Mouse (Mus musculus): ENCODE data around the gene Rbm19.
A peak's percentile ranks its signal among the peaks of the same experiment; 100 is the strongest.

Rbm19 gene

GRCm38 (mm10) chr5:120135337-120135736 is 19.1 kb downstream of the Rbm19 start:
- no peak for DNase-seq (ENCODE audit: low read depth, low spot score)

- no peak for DNase-seq (ENCODE audit: low read depth, low spot score)
These were observed 19.6 kb downstream of the Rbm19 start for GRCm38 (mm10) chr5:120135823-120136222.

DNA sequence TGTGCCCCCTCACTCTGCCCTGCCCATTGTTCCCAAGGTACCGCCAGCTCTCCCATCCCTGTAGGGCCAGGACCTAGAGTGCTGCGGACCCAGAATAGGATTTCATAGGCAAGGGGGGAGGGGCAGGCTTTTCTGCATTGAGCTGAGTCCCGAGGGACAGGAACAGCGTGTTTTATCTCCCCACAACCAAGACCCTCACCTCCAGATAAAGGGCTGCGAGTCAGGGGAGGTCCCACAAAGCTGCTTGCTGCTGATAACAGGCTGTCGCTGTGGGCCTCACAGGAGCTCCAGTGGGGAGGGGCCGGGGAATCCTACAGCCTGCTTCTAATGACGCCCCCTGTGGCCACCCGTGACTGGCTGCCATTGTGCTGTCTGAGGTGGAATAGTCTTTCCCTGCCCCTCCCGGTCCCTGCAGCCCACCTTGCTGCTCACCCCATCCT is 20.0 kb downstream of the Rbm19 start:
- DNase-seq (ENCODE audit: low read depth, low spot score), result no peak

DNA sequence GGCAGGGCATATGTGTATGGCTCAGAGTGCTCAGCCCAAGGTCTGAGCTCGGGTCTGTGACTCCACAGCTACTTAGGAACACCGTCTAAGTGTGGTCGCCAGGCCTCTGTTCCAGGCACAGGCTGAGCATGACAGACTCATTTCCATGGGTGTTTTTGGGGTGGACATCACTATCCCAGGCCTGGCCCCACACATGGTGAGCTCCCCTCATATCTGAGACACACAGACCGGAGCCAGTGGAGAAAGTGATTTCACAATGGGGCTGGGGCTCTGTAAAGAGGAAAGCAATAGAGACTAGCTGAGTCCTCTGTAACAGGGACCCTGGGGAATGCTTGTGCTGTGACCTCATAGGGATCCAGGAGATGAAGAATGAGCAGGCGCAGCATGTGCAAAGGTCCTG is 20.8 kb downstream of the Rbm19 start:
- DNase-seq (ENCODE audit: low read depth, low spot score), result no peak

DNA sequence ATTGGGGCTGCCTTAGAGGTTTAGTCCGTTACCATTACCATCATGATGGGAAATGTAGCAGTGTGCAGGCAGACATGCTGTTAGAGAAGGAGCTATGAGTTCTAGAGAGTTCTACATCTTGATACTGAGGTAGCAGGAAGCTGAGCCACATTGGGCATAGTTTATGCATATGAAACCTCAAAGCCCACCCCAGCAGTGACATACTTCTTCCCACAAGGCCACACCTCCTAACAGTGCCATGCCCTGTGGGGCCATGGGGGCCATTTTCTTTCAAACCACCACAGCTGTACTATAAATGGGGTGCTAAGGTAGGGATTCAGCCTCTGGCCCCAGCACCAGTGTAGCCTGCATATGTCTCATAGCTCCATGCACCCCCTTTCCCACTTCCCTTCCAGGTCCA is 21.6 kb downstream of the Rbm19 start:
- DNase-seq (ENCODE audit: low read depth, low spot score), result no peak

DNA sequence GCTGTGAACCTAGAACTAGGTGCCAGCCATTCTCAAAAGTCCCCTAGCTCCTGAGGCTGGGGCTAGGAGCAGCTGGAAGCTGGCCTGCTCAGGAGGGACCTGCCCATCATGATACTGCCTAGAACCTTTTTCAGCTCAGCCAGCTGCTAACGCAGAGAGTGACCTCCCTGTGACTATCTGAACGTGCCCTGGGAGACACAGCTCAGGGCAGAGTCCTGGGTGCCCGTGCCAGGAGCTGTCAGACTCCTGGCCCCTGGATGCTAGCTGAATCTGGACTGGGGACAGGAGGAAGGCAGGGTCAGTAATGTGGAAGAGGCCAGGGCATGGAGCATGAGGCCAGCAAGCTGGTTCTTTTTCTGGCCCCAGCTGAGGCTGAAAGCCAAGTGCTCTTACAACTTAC is 22.1 kb downstream of the Rbm19 start:
- DNase-seq (ENCODE audit: low read depth, low spot score), result no peak

- no peak for DNase-seq (ENCODE audit: low read depth, low spot score)
These were observed 23.0 kb downstream of the Rbm19 start for GRCm38 (mm10) chr5:120139224-120139623.

GRCm38 (mm10) chr5:120143941-120144340 is 27.7 kb downstream of the Rbm19 start:
- DNase-seq (ENCODE audit: low read depth, low spot score), result no peak

DNA sequence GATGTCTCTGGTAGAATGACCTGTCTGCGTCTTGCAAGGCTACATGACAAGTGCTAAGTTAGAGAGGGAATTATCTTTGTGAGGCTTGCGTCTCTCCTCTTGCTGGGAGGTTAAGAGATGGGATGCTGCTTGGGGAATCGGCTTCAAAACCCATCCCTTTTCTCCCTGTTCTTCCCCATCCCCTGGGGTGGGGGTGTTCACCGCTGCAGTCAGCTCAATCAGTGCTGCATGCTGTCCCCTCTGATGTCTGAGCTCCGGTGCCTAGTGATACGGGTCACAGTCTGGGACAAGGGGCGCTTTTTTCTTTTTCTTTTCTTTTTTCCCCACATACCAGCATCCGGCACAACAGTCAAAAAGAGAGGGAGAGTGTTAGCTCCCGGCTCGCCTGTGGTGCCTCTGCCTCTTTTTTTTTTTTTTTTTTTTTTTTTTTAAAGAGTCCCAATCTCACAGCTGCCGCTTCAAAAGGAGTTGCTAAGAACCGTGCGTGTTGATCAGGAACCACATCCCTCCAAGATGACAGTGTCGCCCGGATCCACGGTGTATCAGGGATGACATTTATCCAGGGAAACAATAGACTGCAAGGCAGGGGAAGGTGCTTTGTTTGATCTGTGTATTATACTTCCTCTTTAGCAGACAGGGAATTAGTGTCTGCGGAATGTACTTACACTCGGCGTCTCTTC is 29.2 kb downstream of the Rbm19 start:
- DNase-seq (ENCODE audit: low read depth, low spot score), result no peak

DNA sequence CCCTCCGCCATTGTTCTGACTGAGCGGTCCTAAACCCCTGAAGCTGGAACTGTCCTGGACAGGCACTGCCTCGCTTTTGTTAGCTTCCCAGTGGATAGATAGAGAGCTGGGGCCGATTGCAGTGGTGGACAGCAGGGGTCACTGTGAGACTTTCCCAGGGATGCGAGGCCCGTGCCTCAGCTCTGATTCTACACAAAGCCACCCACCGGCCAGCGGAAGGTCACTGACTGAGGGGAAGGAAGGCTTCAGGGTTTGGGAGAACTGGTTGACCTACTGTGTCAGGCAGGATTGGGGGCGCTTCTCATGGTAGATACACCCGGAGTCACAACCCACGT is 29.8 kb downstream of the Rbm19 start:
- peak; percentile 72 for DNase-seq (ENCODE audit: low read depth, low spot score)

GRCm38 (mm10) chr5:120146909-120147308 is 30.6 kb downstream of the Rbm19 start:
- DNase-seq (ENCODE audit: low read depth, low spot score), result no peak

DNA sequence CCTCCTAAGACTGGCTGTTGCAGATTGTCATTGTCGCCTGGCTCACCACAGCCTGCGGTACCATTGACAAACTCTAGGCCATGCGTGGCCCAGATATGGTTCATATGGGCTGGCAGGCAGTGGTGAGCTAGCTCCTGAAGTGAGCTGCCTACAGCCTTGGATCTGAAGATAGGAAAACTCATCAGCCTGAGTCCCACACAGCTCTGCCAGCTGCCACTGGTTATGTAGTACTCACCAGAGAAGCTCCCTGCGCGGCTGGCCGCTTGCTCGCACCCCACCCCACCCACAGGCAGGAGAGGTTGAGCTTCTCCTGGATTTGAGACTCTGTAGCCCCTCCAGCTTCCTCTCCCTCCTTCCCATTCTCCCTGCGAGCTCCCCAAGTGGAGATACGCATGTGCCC is 32.0 kb downstream of the Rbm19 start:
- DNase-seq (ENCODE audit: low read depth, low spot score), result no peak

GRCm38 (mm10) chr5:120151145-120151544 is 34.9 kb downstream of the Rbm19 start:
- no peak for DNase-seq (ENCODE audit: low read depth, low spot score)

GRCm38 (mm10) chr5:120153140-120153539 is 36.9 kb downstream of the Rbm19 start:
- DNase-seq (ENCODE audit: low read depth, low spot score), result no peak

DNA sequence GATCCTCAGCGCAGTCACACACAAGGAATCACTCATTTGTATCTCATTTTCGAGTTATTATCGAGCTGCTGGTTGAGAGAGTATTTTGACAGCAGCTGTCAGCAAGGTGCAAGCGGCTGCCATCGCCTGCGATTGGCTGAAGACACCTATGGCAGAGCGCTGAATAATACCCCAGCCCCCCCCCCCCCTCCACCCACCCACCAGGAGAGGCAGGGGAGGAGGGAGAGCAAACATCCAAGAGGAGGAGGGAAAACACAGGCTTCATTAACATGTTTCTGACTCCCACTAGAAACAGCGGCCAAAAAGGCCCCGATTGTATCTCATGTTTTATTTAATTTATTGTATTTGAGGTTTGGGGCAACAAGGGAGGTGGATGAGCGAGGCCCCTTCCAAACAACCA is 39.4 kb downstream of the Rbm19 start:
- no peak for DNase-seq (ENCODE audit: low read depth, low spot score)

DNA sequence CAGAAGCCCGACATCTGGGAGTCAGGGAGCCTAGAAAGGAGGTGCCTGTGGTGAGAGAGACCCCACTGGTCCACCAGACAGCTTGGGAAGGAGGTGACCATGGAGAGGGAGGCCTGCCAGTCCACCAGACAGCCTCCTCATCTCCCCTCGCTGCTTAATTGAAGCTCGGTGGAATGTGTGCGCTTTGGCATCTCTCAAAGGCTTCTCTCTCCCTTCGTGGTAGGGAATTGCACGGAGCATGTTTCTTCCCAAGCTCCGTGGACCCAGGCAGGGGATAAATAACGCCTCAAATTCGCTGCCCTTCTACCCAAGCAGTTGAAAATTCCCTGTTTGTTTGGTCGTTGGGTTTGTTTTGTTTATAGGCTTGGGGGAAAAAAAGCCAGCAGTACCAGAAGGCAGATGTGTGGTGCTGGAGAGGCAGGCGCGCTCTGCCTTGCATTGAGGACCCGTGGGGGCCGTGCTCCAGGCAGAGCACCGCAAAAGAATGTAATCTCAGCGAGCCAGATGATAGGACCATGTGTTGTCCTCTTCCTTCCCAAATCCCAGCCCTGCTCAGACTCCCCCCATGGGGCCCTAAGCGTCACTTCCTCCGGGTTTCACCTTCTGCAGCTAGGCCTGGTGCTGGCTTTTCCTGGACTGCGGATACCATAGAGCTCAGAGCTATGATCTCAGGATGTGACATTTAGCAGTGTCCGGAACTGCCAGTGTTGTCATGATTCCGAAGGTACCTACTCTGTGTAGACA is 40.1 kb downstream of the Rbm19 start:
- no peak for DNase-seq (ENCODE audit: low read depth, low spot score)

DNA sequence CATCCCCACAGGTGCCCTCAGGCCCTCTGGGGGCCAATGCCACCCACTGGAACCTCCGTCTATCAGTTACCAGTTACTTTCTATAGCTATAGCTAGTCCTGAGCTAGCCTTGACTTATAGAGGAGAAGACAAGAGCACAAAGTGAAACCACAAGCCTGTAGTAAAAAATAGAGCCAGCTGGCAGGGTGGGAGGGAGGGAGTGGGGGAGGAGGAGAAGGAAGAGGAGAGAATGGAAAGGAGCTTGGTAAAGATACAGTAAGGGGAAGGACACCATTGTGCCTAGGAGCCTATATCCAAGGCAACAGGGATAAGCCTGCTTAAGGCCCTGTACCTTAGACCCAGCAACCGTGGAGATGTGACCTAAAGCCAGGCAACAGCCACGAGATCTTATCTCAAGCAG is 40.9 kb downstream of the Rbm19 start:
- DNase-seq (ENCODE audit: low read depth, low spot score), result no peak

- no peak for DNase-seq (ENCODE audit: low read depth, low spot score)
These were observed 42.2 kb downstream of the Rbm19 start for GRCm38 (mm10) chr5:120158476-120158875.

DNA sequence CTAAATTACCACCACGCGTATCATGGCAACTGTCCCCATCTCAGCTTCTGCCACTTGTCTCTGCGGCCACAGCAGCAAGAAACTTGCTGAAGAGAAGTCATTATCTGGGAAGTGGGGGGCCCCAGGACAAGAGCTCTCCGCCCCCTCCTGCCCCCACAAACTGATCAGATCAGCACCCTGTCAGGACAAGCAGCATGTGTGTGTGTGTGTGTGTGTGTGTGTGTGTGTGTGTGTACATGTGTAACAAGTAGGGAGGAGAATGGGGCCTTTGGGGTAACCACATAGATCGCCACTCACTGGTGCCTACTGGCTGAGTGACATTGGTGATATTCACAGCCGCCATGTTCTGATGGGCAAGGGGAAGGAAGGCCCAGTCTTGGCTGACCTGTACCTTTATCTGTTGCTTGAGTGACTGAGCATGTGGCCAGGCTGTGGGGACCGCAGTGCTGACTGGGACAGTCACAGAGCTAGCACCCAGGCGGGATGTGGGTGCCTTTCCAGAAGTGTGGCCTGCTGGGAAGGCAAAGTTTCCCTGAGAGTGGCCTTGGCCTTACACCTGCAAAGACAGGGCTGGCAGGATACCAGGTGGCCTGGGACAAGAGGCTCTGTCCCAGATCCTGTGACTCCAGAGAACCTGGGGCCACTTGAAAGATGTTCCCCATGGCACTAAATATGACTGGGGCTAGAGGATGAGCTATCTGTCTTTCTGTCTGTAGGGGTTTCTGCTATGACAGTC is 44.8 kb downstream of the Rbm19 start:
- no peak for DNase-seq (ENCODE audit: low read depth, low spot score)

- no peak for DNase-seq (ENCODE audit: low read depth, low spot score)
These were observed 46.4 kb downstream of the Rbm19 start for GRCm38 (mm10) chr5:120162689-120163088.

- no peak for DNase-seq (ENCODE audit: low read depth, low spot score)
These were observed 47.2 kb downstream of the Rbm19 start for GRCm38 (mm10) chr5:120163428-120163827.

GRCm38 (mm10) chr5:120164450-120164849 is 48.2 kb downstream of the Rbm19 start:
- DNase-seq (ENCODE audit: low read depth, low spot score), result no peak
